Mouse (Mus musculus): ENCODE results near the gene Dst.

DNA sequence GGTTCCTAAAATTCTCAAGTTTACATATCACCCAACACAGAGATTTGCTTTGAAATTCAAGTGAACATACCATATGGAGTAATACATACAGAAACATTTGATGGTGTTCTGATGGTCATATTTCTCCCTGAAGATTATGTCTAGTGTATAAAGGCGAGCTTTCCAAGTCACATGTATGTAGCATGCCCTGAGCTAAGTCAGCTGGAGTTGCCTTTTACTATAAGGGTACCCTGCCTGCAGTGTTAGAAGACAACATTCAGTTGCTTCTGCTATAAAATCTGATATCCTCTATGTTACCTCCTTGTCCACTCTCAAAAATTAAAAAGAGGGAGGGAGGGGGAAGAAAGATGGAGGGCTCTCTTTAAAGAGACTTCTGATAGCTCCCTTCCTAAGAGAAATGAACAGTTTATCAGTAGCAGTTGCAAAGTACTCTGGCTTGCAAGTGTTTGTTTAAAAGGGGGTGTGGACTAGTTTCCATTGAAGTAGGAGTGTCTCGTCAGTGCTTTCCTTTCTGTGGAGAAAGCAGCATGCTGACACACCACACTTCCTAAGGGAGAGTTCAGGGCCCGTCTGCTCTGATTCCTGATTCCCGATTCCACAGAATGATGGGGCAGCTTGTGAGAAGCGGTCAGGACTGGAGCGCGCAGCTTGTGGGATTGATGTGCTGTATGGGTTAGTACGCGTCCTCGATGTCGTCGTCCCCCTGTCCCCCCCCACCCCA lies 168.8 kb downstream of the Dst start:
- TF ChIP-seq POLR2A (IDR thresholded peaks at IDR 0.05; ENCODE audit: insufficient read depth, low read depth, low read length) (no peak), CTCF (IDR thresholded peaks at IDR 0.05; ENCODE audit: insufficient read depth, low read depth, low read length) (no peak)
